15 mouse cellular contexts compared by ENCODE assay signal in genomic region chr6:147799861-147800260, GRCm38 (mm10).
A peak's percentile ranks its signal among the peaks of the same experiment; 100 is the strongest.
DNase-seq lines count a peak whose midpoint lies in the region.
"Had no signal": no experiment of that assay in that cellular context is flagged by ENCODE, and none has a peak within 500 bp of the region (broad histone marks: within the 10 kb centered on the region; RNA-seq: fewer than 3 reads in every experiment).

No protein-coding gene starts in this region.

- peak; percentile 4 for DNase-seq in retina, embryonic 14.5 days (ENCODE audit: low spot score)
- no peak for DNase-seq in retina, postnatal 1 day
- peak; percentile 84 for DNase-seq in adrenal gland, adult 2 months
- peak; percentile 48 to 64 for DNase-seq in adrenal gland, postnatal 36 days
- no peak for DNase-seq in layer of hippocampus, adult 9-11 months
- DNase-seq in cerebellum, adult 11 months = no peak
- DNase-seq: cerebellum, adult 2 months; cerebellum, postnatal 14 days; forebrain, postnatal 0 days; gastrocnemius, postnatal 10 days; heart, postnatal 36 days; kidney, adult 2 months; liver; lung, adult 18-20 months; midbrain, embryonic 14.5 days had no signal

Comparison
In these comparisons a context has a peak if more than half of its experiments do, and no peak if none do; other contexts are left out.
1. DNase-seq: peak in retina, embryonic 14.5 days (single experiment), adrenal gland, adult 2 months (single experiment) and adrenal gland, postnatal 36 days (2 of 2); none in retina, postnatal 1 day (single experiment), layer of hippocampus, adult 9-11 months (single experiment) and cerebellum, adult 11 months (single experiment).